Mouse (Mus musculus) kidney, embryonic 16.5 days (tissue): ENCODE measurements around the gene Gm10715. TPM values are rescaled to one million over a fixed set of nuclear protein-coding genes. Genes with fewer than 3 reads are reported as not detected.
"Not testable (repeated sequence)": the region's sequence is repeated elsewhere in the genome, so short reads cannot be mapped to it uniquely, and the experiment has no call there.

Experiments used
- ATAC-seq: fragments of 200-750 bp; cut with Nextera tagmentation; 2 replicates; pipeline ENCODE4 v1.8.0; 2017; ENCODE audit warnings: moderate TSS enrichment; ENCODE audit not compliant: low FRiP score, low TSS enrichment
- H3K27ac ChIP-seq: fragments of 300-500 bp; sonication (generic); 2 replicates; pipeline ENCODE4 v1.5.1; 2014; ENCODE audit warnings: low read length
- H3K27me3 ChIP-seq: fragments of 300-500 bp; sonication (generic); 2 replicates; pipeline ENCODE4 v1.6.1; 2014; ENCODE audit warnings: low read length, control low read depth, mixed read lengths; ENCODE audit not compliant: insufficient read depth
- H3K36me3 ChIP-seq: fragments of 300-500 bp; sonication (generic); 2 replicates; pipeline ENCODE4 v1.6.1; 2014; ENCODE audit warnings: low read length, control low read depth, mixed read lengths; ENCODE audit not compliant: insufficient read depth
- H3K4me1 ChIP-seq: fragments of 300-500 bp; sonication (generic); 2 replicates; pipeline ENCODE4 v1.6.1; 2014; ENCODE audit warnings: low read length, control low read depth, mixed read lengths; ENCODE audit not compliant: insufficient read depth
- H3K4me2 ChIP-seq: fragments of 300-500 bp; sonication (generic); replicated peaks from 2 replicates; pipeline ENCODE4 v1.6.1; 2014; ENCODE audit warnings: low read depth, low read length
- H3K4me3 ChIP-seq: fragments of 300-500 bp; sonication (generic); 2 replicates; pipeline ENCODE4 v1.5.1; 2014; ENCODE audit warnings: mild to moderate bottlenecking, low read length
- H3K9ac ChIP-seq: fragments of 300-500 bp; sonication (generic); replicated peaks from 2 replicates; pipeline ENCODE4 v1.6.1; 2014; ENCODE audit warnings: low read length
- H3K9me3 ChIP-seq: fragments of 300-500 bp; sonication (generic); 2 replicates; pipeline ENCODE4 v1.6.1; 2016; ENCODE audit warnings: low read length, control low read depth
- WGBS: fragments of 180-500 bp; shearing (Covaris S2); extraction: QIAGEN DNeasy Blood & Tissue Kit; methylation state at CpG from one replicate; pipeline ENCODE4 v1.1.7; 2014; 5-methylcytosine and 5-hydroxymethylcytosine counted together
- polyA plus RNA-seq: library from polyadenylated mRNA; unstranded; fragments of >200 nt; fragmentation: Nextera tagmentation; extraction: Ambion mirVana; gene quantifications from 2 replicates; pipeline ENCODE4 v1.2.1, GENCODE M21; 2015

The Gm10715 gene
- not detected in 2 replicates for polyA plus RNA-seq

DNA sequence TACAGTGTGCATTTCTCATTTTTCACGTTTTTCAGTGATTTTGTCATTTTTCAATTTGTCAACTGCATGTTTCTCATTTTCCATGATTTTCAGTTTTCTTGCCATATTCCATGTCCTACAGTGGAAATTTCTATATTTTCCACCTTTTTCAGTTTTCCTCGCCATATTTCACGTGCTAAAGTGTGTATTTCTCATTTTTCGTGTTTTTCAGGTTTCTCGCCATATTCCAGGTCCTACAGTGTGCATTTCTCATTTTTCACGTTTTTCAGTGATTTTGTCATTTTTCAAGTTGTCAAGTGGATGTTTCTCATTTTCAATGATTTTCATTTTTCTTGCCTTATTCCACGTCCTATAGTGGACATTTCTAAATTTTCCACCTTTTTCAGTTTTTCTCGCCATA is at the start of gene Gm10715:
TSS of gene Gm10715 (plus strand) at position 301 of the 400 bp plus-strand sequence.
- not testable (repeated sequence) for H3K36me3 ChIP-seq, H3K9ac ChIP-seq, ATAC-seq, H3K27ac ChIP-seq, H3K9me3 ChIP-seq, H3K4me3 ChIP-seq, H3K4me1 ChIP-seq, H3K4me2 ChIP-seq, H3K27me3 ChIP-seq
- WGBS, result 74% methylated on average over 6 of the region's 8 CpGs

DNA sequence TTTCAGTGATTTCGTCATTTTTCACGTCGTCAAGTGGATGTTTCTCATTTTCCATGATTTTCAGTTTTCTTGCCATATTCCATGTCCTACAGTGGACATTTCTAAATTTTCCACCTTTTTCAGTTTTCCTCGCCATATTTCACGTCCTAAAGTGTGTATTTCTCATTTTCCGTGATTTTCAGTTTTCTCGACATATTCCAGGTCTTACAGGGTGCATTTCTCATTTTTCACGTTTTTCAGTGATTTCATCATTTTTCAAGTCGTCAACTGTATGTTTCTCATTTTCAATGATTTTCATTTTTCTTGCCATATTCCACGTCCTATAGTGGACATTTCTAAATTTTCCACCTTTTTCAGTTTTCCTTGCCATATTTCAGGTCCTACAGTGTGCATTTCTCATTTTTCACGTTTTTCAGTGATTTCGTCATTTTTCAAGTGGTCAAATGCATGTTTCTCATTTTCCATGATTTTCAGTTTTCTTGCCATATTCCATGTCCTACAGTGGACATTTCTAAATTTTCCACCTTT is 36.2 kb upstream of the Gm10715 start, which contains the start of gene Gm10722:
TSS of gene Gm10722 (plus strand) at position 478 of the 528 bp plus-strand sequence.
- not testable (repeated sequence) for ATAC-seq, H3K4me1 ChIP-seq, H3K9me3 ChIP-seq, H3K9ac ChIP-seq, H3K4me2 ChIP-seq, H3K36me3 ChIP-seq, H3K27me3 ChIP-seq, H3K27ac ChIP-seq, H3K4me3 ChIP-seq
- 68% methylated on average over 12 of the region's 12 CpGs for WGBS

DNA sequence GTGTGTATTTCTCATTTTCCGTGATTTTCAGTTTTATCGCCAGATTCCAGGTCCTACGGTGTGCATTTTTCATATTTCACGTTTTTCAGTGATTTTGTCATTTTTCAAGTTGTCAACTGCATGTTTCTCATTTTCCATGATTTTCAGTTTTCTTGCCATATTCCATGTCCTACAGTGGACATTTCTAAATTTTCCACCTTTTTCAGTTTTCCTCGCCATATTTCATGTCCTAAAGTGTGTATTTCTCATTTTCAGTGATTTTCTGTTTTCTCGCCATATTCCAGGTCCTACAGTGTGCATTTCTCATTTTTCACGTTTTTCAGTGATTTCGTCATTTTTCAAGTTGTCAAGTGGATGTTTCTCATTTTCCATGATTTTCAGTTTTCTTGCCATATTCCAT is 35.7 kb upstream of the Gm10715 start:
- H3K27ac ChIP-seq, H3K4me2 ChIP-seq, H3K36me3 ChIP-seq, ATAC-seq, H3K4me3 ChIP-seq, H3K27me3 ChIP-seq, H3K4me1 ChIP-seq, H3K9ac ChIP-seq, H3K9me3 ChIP-seq: not testable (repeated sequence)
- 63% methylated on average over 8 of the region's 8 CpGs for WGBS

DNA sequence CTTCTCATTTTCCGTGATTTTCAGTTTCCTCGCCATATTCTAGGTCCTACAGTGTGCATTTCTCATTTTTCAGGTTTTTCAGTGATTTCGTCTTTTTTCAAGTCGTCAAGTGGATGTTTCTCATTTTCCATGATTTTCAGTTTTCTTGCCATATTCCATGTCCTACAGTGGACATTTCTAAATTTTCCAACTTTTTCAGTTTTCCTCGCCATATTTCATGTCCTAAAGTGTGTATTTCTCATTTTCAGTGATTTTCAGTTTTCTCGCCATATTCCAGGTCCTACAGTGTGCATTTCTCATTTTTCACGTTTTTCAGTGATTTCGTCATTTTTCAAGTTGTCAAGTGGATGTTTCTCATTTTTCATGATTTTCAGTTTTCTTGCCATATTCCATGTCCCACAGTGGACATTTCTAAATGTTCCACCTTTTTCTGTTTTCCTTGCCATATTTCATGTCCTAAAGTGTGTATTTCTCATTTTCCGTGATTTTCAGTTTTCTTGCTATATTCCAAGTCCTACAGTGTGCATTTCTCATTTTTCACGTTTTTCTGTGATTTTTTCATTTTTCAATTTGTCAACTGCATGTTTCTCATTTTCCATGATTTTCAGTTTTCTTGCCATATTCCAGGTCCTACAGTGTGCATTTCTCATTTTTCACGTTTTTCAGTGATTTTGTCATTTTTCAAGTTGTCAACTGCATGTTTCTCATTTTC is 34.6 kb upstream of the Gm10715 start:
- H3K9me3 ChIP-seq, H3K9ac ChIP-seq, H3K4me1 ChIP-seq, H3K36me3 ChIP-seq, H3K4me2 ChIP-seq, H3K27me3 ChIP-seq, H3K4me3 ChIP-seq, H3K27ac ChIP-seq: not testable (repeated sequence)
- 54% methylated on average over 8 of the region's 11 CpGs for WGBS
- peak; percentile 89 for ATAC-seq

DNA sequence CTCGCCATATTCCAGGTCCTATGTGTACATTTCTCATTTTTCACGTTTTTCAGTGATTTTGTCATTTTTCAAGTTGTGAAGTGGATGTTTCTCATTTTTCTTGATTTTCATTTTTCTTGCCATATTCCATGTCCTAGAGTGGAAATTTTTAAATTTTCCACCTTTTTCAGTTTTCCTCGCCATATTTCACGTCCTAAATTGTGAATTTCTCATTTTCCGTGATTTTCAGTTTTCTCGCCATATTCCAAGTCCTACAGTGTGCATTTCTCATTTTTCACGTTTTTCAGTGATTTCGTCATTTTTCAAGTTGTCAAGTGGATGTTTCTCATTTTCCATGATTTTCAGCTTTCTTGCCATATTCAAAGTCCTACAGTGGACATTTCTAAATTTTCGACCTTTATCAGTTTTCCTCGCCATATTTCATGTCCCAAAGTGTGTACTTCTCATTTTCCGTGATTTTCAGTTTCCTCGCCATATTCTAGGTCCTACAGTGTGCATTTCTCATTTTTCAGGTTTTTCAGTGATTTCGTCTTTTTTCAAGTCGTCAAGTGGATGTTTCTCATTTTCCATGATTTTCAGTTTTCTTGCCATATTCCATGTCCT is 33.8 kb upstream of the Gm10715 start, which contains the start of gene Gm11168:
TSS of gene Gm11168 (plus strand) at position 553 of the 603 bp plus-strand sequence.
- H3K4me2 ChIP-seq, H3K4me1 ChIP-seq, H3K9ac ChIP-seq, H3K27ac ChIP-seq, H3K9me3 ChIP-seq, H3K36me3 ChIP-seq, ATAC-seq, H3K4me3 ChIP-seq, H3K27me3 ChIP-seq: not testable (repeated sequence)
- 70% methylated on average over 6 of the region's 14 CpGs for WGBS

DNA sequence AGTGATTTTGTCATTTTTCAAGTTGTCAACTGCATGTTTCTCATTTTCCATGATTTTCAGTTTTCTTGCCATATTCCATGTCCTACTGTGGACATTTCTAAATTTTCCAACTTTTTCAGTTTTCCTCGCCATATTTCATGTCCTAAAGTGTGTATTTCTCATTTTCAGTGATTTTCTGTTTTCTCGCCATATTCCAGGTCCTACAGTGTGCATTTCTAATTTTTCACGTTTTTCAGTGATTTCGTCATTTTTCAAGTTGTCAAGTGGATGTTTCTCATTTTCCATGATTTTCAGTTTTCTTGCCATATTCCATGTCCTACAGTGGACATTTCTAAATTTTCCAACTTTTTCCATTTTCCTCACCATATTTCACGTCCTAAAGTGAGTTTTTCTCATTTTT is 30.5 kb upstream of the Gm10715 start:
- not testable (repeated sequence) for H3K36me3 ChIP-seq, H3K27ac ChIP-seq, ATAC-seq, H3K9me3 ChIP-seq, H3K9ac ChIP-seq, H3K4me1 ChIP-seq, H3K4me3 ChIP-seq, H3K27me3 ChIP-seq, H3K4me2 ChIP-seq
- WGBS, result 86% methylated on average over 1 of the region's 5 CpGs

DNA sequence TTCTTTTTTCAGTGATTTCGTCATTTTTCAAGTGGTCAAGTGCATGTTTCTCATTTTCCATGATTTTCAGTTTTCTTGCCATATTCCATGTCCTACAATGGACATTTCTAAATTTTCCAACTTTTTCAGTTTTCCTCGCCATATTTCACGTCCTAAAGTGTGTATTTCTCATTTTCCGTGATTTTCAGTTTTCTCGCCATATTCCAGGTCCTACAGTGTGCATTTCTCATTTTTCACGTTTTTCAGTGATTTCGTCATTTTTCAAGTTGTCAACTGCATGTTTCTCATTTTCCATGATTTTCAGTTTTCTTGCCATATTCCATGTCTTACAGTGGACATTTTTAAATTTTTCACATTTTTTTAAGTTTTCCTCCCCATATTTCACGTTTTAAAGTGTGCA is 30.0 kb upstream of the Gm10715 start:
- H3K9me3 ChIP-seq, H3K27ac ChIP-seq, H3K4me2 ChIP-seq, H3K9ac ChIP-seq, H3K4me3 ChIP-seq, H3K4me1 ChIP-seq, H3K36me3 ChIP-seq, H3K27me3 ChIP-seq: not testable (repeated sequence)
- WGBS, result 76% methylated on average over 7 of the region's 8 CpGs
- ATAC-seq, result peak; percentile 78

DNA sequence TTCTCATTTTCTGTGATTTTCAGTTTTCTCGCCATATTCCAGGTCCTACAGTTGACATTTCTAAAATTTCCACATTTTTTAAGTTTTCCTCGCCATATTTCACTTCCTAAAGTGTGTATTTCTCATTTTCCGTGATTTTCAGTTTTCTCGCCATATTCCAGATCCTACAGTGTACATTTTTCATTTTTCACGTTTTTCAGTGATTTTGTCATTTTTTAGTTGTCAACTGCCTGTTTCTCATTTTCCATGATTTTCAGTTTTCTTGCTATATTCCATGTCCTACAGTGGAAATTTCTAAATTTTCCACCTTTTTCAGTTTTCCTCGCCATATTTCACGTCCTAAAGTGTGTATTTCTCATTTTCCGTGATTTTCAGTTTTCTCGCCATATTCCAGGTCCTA is 29.4 kb upstream of the Gm10715 start:
- 75% methylated on average over 6 of the region's 9 CpGs for WGBS
- H3K27me3 ChIP-seq, H3K9ac ChIP-seq, H3K4me3 ChIP-seq, H3K4me2 ChIP-seq, H3K4me1 ChIP-seq, H3K36me3 ChIP-seq, H3K9me3 ChIP-seq, H3K27ac ChIP-seq: not testable (repeated sequence)
- ATAC-seq, result peak; percentile 25; the same call in 1 of the 2 replicates

DNA sequence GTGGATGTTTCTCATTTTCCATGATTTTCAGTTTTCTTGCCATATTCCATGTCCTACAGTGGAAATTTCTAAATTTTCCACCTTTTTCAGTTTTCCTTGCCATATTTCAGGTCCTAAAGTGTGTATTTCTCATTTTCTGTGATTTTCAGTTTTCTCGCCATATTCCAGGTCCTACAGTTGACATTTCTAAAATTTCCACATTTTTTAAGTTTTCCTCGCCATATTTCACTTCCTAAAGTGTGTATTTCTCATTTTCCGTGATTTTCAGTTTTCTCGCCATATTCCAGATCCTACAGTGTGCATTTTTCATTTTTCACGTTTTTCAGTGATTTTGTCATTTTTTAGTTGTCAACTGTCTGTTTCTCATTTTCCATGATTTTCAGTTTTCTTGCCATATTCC is 27.3 kb upstream of the Gm10715 start:
- H3K4me2 ChIP-seq, H3K36me3 ChIP-seq, H3K9ac ChIP-seq, H3K9me3 ChIP-seq, H3K4me3 ChIP-seq, H3K27me3 ChIP-seq, H3K4me1 ChIP-seq, H3K27ac ChIP-seq: not testable (repeated sequence)
- WGBS, result no CpG with 5 or more reads among the region's 5 CpGs
- ATAC-seq, result peak; percentile 54; the same call in 1 of the 2 replicates

DNA sequence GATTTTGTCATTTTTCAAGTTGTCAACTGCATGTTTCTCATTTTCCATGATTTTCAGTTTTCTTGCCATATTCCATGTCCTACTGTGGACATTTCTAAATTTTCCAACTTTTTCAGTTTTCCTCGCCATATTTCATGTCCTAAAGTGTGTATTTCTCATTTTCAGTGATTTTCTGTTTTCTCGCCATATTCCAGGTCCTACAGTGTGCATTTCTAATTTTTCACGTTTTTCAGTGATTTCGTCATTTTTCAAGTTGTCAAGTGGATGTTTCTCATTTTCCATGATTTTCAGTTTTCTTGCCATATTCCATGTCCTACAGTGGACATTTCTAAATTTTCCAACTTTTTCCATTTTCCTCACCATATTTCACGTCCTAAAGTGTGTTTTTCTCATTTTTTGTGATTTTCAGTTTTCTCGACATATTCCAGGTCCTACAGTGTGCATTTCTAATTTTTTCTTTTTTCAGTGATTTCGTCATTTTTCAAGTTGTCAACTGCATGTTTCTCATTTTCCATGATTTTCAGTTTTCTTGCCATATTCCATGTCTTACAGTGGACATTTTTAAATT is 24.5 kb upstream of the Gm10715 start:
- H3K27ac ChIP-seq, ATAC-seq, H3K4me1 ChIP-seq, H3K9ac ChIP-seq, H3K4me2 ChIP-seq, H3K4me3 ChIP-seq, H3K9me3 ChIP-seq, H3K36me3 ChIP-seq, H3K27me3 ChIP-seq: not testable (repeated sequence)
- WGBS, result 75% methylated on average over 2 of the region's 7 CpGs
